Mouse (Mus musculus) heart, postnatal 4 days (tissue): ENCODE measurements around the gene Vmn1r173. TPM values are rescaled to one million over a fixed set of nuclear protein-coding genes. Genes with fewer than 3 reads are reported as not detected.
"Not testable (repeated sequence)": the region's sequence is repeated elsewhere in the genome, so short reads cannot be mapped to it uniquely, and the experiment has no call there.

Experiments
- DNase-seq: peaks from one replicate; pipeline ENCODE4 v3.0.0; 2021
- total RNA-seq, 2 experiments: library from RNA; stranded (reverse); gene quantifications; 2 replicates each; pipeline ENCODE4 v1.2.3; 2021

The Vmn1r173 gene
- not detected for total RNA-seq

GRCm38 (mm10) chr7:23700403-23700802 lies at the start of gene Vmn1r173:
Vmn1r173 (plus strand) TSS chr7:23700703.
- DNase-seq, result not testable (repeated sequence)

GRCm38 (mm10) chr7:23658016-23658415 lies 42.5 kb upstream of the Vmn1r173 start, which contains the start of gene Vmn1r172:
Vmn1r172 (plus strand) TSS chr7:23658316.
- DNase-seq, result no peak

- not testable (repeated sequence) for DNase-seq
Observed at GRCm38 (mm10) chr7:23751970-23752369, 51.5 kb downstream of the Vmn1r173 start, which contains the start of gene Vmn1r174. Vmn1r174 (plus strand) TSS chr7:23752270.

Other genes with a start within 250 kb of the Vmn1r173 start
- not detected for gene Vmn1r167, start 193.5 kb upstream of the Vmn1r173 start, total RNA-seq
- not detected for gene Vmn1r168, start 161.0 kb upstream of the Vmn1r173 start, total RNA-seq
- gene Vmn1r169, start 125.2 kb upstream of the Vmn1r173 start, total RNA-seq, result not detected
- gene Vmn1r170, start 94.5 kb upstream of the Vmn1r173 start, total RNA-seq, result not detected
- gene Vmn1r171, start 70.0 kb upstream of the Vmn1r173 start, total RNA-seq, result not detected
- gene Vmn1r172, start 42.4 kb upstream of the Vmn1r173 start, total RNA-seq, result not detected
- not detected for gene Vmn1r174, start 51.6 kb downstream of the Vmn1r173 start, total RNA-seq
- gene Vmn1r175, start 109.9 kb downstream of the Vmn1r173 start, total RNA-seq, result not detected
- not detected for gene Vmn1r176, start 136.7 kb downstream of the Vmn1r173 start, total RNA-seq
- not detected for gene Vmn1r177, start 165.7 kb downstream of the Vmn1r173 start, total RNA-seq
- not detected for gene Vmn1r178, start 191.3 kb downstream of the Vmn1r173 start, total RNA-seq
- not detected for gene Vmn1r179, start 226.3 kb downstream of the Vmn1r173 start, total RNA-seq
- gene Vmn1r180, start 249.9 kb downstream of the Vmn1r173 start, total RNA-seq, result not detected